Mouse (Mus musculus) left cerebral cortex, postnatal 14 days (tissue): ENCODE results near the gene Ceacam16. TPM values are rescaled to one million over a fixed set of nuclear protein-coding genes. Genes with fewer than 3 reads are reported as not detected.

Experiments
- DNase-seq, 2 experiments: peaks; one replicate each; pipeline ENCODE4 v3.0.0; 2021 to 2022; ENCODE audit warnings: low spot score in 2 of 2, mixed read lengths in 1 of 2
- intact Hi-C: fragments of 180-260 bp; cut with DNase I; formaldehyde crosslinking; loops from one replicate; pipeline ENCODE4 v1.15.1; 2025
- total RNA-seq, 2 experiments: library from RNA; stranded (reverse); gene quantifications; 2 replicates each; pipeline ENCODE4 v1.2.3; 2021

Ceacam16 gene
- total RNA-seq, 2 experiments from 2014 or later: not detected

GRCm38 (mm10) chr7:19851858-19852570, 9.1 kb downstream of the Ceacam16 start, which contains the start of gene Gm19345:
Gene Gm19345, plus strand, starts transcription at chr7:19852003.
- intact Hi-C loops: no loop called here
- peak in 1 of 2 experiments; percentile 39 for DNase-seq

- intact Hi-C loops: no loop called here
- DNase-seq: no peak
Measured at GRCm38 (mm10) chr7:19844521-19845171, 16.5 kb downstream of the Ceacam16 start.

DNA sequence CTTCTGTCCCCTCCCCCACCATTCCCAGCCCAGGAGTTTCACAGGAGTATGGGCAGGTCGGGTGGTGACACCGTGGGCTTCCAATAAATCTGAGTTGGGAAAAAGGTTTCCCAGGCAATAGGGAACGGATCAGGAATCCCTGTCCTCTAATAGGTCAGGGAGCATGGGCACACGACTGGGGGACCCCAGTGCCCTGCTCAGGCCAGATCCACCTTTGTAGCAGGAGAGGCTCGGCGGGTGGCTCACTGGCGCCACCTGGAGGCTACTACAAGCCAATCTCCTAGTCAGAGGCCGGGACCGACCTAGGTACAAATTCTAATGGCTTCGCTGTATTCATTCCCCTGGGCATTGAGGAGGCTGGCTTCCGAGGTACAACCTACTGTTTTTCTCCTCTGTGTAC, 17.5 kb downstream of the Ceacam16 start:
- intact Hi-C loops: loop anchor here (1.0 kb wide), 1 partner anchor 40 kb away; no protein-coding TSS in a partner anchor
- DNase-seq: peak; percentile 41 to 64

DNA sequence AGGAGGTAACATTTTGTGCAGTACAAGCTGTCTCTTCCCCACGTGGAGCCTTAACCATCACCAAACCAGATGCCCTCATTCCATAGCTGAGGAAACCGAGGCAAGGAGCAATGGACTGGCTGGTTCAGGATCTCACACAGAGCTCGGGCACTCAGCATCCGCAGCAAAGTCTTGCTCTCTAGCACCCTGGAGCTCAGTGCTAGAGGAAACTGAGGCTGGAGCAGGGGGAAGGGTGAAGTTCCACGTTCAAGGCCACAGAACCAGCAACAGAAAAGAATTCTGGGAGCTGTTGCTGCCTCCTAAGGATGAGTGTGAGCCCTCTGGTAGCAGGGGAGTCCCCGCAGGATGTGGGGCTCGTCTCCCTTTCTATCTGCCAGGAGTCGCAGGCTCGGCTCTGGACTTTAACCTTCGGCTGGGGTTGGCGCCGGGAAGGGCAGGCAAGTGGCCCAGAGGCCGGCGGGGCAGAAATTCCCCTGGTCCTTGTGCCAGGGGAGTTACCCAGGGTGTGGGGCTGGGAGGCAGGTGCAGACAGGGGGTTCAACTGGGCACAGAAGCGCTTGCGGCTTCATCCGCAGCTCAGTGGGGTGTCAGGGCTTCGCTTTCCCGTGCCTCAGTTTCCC, 18.1 kb downstream of the Ceacam16 start:
- intact Hi-C loops: loop anchor here (1.0 kb wide), 1 partner anchor 40 kb away; no protein-coding TSS in a partner anchor
- no peak for DNase-seq

DNA sequence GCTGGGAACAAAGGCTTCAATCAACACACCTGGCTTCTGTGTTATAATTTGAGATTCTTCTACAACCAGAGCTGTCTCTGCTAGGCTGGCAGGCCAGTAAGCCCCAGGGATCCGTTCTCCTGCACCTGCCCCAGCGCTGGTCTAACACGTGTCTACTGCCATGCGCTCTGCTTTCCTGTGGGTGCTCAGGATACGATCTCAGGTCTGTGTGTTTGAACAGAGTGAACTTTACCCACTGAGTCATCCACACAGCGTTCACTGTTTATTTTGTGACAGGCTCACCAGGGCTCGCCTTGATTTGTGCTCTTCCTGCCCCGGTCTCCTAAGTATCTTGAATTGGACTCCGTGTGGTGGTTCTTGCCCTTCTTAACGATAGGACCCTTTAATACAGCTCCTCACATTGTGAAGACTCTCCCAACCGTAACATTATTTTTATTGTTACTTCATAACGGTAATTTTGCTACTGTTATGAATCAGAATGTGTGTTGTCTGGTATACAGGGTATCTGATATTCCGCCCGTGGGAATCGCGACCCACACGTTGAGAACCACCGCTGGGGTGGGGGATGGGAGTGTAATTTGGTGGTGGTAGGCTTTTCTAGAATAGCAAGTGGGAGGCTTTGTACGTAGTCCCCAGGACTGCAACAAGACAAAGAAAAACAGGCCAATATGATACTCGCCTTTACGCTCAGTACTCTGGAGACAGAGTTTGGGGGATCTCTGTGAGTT, 19.2 kb downstream of the Ceacam16 start:
- intact Hi-C loops: no loop called here
- no peak for DNase-seq

GRCm38 (mm10) chr7:19840936-19841335, 20.2 kb downstream of the Ceacam16 start:
- intact Hi-C loops: no loop called here
- no peak for DNase-seq

DNA sequence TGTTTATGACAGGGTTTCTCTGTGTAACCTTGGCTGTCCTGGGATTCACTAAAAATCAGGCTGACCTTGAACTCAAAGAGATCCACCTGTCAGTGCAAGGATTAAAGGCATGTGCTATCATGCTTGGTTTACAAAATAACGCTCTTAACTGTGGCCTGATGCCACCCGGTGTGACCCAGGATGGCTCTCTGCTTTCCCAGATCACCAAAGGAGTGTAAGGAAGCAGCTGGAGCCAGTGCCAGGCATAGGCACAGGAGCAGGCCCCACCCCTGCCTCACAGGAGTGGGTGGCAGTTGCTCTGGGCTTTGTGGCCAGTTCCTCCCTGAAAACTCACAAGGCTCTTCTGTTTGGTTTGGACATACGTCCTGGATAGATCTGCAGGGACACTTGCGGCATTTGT, 20.7 kb downstream of the Ceacam16 start:
- no peak for DNase-seq
- intact Hi-C loops: no loop called here

DNA sequence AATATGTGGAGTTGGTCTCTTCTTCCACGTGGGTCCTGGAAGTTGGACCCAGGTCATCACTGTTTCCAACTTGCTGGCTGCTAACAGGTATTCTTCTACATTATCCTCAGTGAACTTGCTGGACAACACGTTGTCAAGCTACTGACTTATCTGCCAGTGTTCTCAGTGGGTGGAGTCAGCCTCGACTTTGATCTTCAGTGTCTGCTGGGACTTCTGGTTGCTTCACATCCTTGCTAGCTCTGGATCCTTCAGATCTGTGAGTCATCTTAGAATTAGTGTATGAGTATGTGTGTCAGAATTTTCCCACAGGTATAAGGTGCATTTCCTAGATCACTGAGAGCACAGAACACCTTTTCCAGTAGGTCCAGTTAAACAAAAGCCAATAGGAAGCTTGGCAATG, 24.3 kb downstream of the Ceacam16 start:
- no peak for DNase-seq
- intact Hi-C loops: no loop called here

GRCm38 (mm10) chr7:19834055-19834454, 27.0 kb downstream of the Ceacam16 start:
- DNase-seq: no peak
- intact Hi-C loops: no loop called here

DNA sequence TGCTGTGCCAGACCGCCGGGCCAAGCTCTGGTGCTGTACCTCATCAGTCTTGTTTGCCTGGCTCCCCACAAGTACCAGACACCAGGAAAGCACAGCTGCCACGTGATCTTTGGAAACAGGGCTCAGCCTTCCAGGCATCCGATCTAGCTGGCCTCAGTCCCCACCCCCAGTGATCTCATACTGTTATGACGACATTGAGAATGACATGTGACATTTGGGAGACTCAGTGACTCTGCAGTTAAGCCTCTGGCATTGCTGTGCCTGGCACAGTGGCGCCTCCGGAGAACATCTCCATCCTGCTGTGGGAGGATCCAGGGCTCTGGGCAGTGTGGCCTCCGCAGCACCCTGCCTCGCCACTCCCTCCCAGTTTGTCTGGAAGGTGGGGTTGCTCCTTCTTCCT, 29.3 kb downstream of the Ceacam16 start:
- DNase-seq: no peak
- intact Hi-C loops: no loop called here

GRCm38 (mm10) chr7:19830682-19831156, 30.4 kb downstream of the Ceacam16 start:
- peak in 1 of 2 experiments; percentile 43 for DNase-seq
- intact Hi-C loops: no loop called here

DNA sequence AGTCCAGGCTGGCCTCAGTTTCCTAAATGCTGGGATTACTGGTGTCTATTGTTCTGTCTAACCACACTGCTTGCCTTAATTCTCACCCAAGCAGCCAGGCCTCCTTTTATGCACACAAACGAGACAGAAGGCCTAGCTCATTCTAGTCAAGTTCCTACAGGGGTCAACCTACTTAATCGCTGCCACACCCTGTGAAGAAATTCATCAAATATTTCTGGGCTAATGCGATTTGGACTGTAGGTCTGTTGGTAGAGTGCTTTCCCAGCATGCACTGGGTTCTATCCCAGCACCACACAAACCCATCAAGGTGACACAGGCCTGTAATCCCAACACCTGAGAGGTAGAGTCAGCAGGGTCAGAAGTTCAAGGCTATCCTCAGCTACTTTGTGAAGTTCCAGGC, 31.4 kb downstream of the Ceacam16 start:
- intact Hi-C loops: no loop called here
- no peak for DNase-seq

GRCm38 (mm10) chr7:19826756-19827155, 34.3 kb downstream of the Ceacam16 start:
- DNase-seq: no peak
- intact Hi-C loops: no loop called here

GRCm38 (mm10) chr7:19824182-19824973, 36.7 kb downstream of the Ceacam16 start:
- intact Hi-C loops: no loop called here
- DNase-seq: no peak

GRCm38 (mm10) chr7:19823256-19824181, 37.6 kb downstream of the Ceacam16 start:
- DNase-seq: no peak
- intact Hi-C loops: no loop called here

GRCm38 (mm10) chr7:19822604-19823058, 38.5 kb downstream of the Ceacam16 start, which contains the start of gene Bcl3:
Gene Bcl3, minus strand, starts transcription at chr7:19822770.
- no peak for DNase-seq
- intact Hi-C loops: no loop called here

DNA sequence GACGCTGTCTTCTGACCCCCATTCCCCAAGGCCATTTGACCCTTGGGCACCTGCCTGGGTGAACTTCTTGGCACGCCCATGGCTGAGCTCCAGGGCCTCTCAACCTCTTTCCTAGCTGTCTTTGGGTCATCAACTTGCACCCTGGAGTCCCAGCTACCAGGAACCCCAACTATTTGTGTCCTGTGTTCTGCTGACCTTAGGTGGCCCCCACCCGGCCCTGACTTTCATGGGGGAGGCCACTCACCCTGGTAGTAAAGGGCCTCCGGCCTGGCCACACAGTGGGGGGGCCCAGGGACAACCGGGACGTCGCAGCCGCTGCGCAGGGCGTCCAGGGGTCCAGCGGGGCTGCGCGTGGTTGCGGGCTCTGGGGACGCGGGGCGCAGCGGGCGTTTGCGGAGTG, 38.9 kb downstream of the Ceacam16 start:
- intact Hi-C loops: no loop called here
- no peak for DNase-seq

DNA sequence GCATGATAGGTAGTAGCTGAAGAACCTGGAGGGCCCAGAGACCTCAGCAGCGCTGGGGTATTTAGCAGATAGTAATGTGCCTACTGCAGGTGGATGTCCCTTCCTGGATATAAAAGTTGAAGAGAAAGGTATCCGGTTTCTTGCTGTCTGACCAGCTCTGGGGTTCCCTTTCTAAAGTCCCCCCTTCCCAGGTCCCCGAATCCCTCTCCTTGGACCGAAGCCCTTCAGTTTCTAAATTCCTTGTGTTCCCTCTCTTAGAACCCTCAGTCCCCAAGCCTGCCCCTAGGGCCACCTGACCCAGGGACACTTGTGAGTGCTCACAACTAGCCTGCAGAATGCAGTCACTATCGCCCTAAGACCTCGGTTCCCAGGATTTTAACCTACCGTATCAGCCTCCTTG, 39.5 kb downstream of the Ceacam16 start:
- no peak for DNase-seq
- intact Hi-C loops: no loop called here
